Mouse (Mus musculus): ENCODE results near the gene Dguok.

The Dguok gene

DNA sequence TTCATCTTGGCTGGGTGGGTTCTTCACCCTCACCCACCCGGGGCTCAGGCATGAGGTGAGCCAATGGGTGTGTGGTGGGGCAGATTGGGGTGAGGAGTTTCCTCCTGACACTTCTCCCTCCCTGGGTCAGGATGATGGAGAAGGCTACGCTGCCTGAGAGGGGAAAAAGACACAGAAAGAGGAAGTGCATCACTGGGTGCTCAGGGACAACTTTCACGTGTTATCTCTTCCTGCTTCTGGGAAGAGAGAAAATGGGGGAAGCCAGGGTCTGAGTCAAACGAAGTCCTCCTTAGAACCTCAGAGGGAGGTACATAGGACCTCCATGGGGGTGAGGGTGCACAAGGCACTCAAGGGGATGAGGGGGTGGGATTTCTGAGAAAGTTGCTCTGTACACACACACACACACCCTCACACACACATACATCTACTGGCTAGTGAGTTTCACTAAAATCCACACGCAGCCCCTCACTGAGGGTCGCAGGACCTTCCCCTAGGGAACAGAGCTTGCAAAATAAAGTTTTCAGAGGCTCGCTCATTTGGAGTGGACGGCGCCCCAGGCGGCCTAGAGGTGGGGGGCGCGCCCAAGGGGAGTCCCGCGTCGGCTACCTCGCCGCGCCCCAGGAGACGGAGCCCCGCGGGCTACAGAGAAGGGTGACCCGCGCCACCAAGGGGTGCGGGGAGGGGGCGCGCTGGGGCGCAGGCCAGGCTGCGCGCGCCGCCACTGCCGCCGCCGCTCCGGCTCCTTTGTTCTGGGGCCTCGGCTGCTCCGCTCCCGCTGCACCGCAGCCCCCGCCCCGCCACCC lies 51.2 kb downstream of the Dguok start:
- in situ Hi-C loops (cut with MboI): no loop called here

DNA sequence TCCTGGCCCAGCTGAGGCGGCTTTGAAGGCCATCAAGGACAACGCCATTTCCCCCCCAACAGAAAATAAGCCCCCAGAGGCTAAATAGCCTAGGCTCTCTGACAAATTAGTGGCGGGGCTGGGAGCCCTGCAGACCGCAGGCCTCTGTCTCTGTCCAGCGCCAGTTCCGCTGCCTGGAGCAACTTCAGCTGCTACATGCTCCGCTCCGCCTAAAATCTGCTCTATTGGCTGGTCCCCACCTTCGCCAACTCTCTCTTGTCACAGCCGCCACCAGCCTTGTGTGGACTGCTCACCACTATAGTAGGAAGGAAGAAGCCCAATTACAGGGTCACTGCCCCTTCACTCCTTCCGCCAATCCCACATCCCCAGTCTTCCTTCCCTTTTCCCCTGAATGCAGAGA lies 53.1 kb downstream of the Dguok start:
- in situ Hi-C loops (cut with MboI): no loop called here

DNA sequence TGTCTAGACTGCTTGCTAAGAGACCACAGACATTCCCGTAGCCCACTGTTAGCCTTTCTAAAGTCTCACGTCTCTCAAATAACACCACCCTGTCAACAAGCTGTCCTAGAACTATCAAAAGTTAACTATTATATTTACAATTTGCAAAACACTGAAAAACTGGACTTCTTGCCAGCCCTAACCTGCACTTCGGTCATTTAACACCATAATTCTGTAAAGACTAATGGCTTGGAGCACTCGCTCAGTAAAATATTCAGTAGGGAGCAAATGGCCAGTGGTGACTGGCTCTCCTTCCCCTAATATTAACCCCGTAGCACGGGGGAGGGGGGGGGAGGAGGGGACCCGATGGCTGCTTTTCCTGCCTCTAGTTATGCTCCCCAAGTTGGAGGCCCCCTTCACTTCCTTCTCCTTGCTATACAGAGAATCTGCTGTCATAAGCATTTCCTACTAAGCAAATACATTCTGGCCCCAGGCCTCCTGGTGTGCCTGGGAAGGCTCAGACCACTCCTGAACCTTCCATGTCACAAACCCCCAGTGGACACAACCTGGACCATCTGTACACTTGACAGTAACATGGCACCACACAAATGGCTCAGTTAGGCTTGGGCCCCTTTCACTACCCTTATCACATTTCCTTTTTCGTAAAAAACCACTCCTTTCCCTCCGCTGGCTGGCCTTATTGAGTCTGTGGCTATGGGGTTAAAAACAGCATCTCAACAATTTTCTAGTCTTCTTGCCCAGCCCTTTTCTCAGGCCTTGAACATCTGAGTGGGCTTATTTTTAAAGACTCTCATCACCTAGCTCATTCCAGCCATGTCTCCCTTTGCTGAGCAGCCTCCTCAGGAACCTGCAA lies 56.1 kb downstream of the Dguok start:
- in situ Hi-C loops (cut with MboI): no loop called here

DNA sequence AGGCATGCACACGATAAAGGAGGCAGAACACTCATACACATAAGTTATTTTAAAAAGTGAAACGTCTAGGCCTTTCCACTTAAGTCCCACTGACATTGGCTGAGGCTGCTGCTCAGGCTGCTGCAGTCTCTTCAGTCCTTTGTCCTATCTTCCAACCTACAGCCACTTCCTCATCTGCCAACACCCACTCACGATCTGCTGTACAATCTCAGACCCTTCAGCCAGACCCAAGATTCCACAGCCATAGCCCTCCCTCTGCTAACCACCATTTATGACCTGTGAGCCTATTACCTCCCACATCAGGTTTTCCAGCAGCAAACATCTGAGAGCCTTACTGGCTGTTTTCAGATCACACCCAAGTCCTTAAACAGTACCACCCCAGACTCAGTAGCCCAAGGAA lies 57.3 kb downstream of the Dguok start:
- in situ Hi-C loops (cut with MboI): no loop called here

DNA sequence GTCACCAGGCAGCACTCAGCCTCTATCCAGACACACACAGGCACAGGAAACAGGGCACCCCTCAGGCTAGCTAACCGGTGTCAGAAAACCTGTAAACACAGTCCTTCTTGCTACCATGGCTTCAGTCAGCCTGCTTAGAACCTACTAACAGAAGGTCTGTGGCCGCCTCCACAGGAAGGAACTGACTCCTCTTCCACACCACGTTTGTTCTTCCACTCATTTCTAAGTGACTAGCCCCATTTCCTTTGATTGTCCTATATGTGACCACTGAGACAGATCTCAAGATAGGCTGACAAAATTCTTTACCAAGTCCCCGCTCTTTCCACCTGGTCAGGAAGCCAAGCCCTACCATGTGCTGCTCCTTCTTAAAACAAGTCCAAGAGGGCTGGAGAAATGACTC lies 57.9 kb downstream of the Dguok start:
- in situ Hi-C loops (cut with MboI): no loop called here

DNA sequence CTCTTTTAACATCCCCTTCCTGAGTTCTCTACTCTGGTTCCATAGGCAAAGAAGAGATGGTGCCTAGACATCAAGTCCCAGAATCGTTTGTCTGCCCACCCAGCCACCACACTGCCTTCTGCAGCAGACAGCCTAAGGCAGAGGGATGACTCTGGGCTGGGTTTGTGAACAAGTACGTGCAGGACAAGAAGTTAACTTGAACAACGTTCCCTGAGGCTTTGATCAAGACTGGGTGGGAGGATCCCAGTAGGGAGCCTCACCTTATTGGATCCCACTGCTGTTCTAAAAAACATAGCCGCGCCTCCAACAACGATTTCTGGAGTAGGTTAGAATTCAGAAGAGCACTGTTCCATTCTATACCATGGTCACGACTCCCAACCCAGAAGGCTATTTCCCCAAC lies 59.7 kb downstream of the Dguok start:
- in situ Hi-C loops (cut with MboI): no loop called here

DNA sequence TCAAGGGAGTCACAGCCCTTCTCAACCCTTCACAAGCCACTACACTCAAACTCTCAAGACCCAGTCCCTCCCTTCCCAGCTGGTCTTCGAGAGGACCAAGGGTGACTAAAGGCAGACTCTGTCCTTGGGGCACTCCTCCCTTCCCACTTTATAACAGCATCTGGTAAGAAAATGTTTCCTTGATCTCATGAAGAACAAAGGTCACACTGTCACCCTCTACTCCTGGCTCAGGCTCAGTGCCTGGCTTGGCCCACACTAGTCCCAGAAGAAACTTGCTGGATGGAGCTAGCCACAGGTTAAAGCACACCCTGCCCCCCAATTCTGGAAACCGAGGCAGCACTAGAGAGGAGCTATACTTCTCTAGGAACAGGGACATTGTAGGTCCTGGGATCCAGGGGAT lies 61.0 kb downstream of the Dguok start:
- in situ Hi-C loops (cut with MboI): no loop called here

DNA sequence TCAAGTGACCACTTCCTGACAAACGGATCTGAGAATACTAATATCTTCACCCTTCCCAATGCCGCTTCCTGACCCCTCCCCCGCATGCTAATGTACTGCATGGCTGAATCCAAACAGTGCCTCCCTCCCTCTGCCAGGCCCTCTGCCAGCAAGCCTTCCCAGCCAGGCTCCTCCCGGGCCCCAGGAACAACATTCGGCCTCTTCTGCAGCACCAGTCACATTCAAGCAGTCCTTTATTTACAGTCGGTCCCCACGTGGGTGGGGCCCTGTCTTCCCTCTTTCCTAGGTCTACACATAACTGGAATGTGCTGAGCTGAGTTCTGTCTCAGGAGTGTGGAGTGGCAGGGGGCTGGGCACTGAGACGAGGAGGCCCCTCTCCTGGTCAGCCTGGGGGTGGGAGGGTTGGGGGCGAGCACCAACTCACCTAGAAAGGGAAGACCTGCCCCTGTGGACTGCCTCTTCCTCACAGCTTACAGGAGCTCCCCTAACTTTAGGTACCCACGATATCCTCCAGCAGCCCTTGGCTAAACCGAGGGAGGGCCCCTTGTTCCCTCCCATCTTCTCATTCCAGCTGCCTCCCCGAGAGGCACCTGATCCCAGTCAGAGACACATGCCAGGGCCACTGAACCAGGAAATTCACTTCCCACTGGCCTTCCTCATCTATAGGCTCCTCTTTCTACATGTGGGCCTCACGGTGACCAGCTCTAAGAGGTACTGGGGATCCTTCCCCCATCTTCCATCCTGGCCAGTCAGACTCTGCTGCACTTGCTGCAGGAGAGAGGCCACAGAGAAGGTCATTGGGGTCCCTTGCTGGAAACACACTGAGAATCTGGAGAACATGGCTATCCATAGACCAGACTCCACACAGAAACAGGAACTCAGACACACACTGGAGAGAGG lies 63.1 kb downstream of the Dguok start:
- in situ Hi-C loops (cut with MboI): no loop called here

DNA sequence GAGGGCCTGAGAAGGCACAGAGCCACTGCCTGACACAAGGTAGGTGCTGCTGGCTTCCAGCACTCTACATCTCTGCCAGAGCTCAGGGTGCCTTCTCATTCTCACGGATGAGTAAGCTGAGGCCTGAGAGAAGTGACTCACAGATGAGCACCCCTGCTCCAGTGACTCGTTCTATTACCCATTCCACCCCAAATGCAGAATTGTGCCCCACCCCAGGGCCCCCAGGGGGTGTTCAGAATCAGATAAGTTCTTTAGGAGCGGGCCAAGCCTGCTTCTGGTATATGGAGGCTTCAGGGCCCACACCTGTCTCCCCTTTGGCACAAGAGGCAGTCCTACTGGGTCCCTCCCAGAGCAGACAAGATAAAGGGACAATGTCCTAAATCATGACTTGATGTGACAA lies 64.1 kb downstream of the Dguok start:
- in situ Hi-C loops (cut with MboI): no loop called here

DNA sequence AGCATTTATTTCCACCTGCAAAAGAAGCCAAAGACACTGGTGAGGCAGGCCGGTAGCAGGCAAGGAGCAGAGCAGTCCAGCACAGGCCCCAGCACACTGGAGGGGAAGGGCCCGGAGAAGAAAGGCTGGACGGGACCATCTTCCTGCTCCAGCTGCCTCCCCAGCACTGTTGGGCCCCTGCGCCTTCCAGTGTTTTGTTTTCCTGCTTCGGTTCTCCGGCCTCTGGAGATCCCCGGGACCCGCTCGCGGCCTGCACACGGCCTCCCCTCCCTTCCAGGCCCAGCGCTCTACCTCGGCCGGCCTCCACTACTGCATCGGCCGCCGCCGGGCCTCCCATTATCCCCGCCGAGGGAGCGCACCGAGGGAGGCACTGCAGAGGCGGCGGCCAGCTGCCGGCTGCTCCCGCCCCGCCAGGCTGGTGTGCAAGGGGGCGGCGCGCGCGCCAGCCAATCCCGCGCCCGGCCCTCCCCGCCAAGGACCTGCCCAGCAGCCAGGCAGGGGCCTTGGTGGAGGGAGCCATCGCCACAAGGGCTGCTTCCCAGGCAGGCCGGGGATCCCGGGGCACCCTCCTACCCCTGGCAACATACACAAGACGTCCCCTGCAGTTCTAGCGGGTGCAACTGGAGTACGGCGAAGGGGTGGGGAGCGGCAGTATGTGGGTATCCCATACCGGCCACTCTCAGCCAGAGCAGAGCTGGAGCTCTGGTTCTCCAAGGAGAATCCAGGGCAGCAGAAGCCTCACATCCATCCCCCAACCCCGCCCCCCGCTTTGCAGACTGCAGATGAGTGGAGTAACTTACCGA lies 65.3 kb downstream of the Dguok start:
- in situ Hi-C loops (cut with MboI): no loop called here

DNA sequence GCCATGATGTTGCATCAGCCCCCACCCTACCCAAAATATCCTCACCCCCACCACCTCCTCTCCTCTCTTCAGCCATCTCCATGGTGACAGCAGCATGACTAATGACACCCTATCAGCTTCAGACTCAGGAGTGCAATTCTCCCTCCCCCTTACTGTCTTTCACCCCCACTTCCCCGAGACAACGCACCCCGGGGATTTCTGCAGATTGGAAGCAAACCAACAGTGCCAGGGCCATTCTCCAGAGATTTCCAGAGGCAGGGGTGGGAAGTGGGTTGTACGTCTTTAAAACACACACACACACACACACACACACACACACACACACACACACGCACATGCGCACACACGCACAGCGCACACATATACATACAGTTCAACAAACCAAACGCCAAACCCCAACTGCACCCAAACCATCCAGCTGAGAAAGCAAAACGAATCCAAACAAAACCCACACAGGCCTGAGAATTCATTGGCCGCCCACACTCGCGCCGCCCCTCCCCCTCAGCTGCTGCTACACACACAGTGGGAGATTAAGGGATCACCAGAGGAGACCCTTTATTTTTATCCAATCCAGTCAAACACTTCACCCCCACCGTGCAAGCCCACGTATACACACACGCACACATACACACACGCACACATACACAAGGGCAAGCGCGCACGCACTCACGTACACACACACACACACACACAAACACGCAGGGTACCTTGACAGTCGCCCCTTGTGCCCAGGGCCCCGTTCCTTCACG lies 66.1 kb downstream of the Dguok start:
- in situ Hi-C loops (cut with MboI): no loop called here

DNA sequence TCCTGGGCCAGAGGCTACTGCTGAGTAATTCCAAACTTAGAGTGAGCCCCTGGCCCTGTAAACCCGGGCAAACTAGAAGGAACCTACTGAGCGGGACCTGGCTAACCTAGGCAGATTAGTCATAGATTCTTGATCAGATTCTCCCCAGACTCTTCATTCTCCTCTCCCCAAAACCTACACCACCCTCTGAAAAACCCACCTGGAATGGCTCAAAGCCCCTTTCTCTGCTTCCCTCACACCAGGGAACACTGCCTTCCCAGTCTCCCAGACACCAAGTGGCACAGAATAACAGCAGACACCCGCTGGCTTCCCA lies 66.6 kb downstream of the Dguok start:
- in situ Hi-C loops (cut with MboI): no loop called here

DNA sequence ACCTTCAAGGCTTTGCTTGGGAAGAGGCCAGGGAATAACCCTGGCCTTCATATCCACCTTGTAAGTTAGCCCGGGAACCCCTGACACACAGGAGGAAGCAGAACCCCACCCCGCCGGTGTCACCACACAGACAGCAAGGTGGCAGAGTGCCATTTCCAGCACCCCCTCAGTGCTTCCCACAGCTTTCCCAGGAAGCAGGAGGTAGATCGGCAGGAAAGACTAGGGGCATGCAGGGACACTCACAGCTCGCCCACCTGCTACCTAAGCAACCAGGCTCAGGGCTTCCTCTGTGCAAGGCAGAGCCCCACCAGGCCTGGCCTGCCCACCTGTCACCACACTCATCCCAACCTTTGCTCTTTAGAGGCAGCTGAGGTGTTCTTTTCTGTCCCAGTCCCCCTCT lies 67.0 kb downstream of the Dguok start:
- in situ Hi-C loops (cut with MboI): no loop called here

DNA sequence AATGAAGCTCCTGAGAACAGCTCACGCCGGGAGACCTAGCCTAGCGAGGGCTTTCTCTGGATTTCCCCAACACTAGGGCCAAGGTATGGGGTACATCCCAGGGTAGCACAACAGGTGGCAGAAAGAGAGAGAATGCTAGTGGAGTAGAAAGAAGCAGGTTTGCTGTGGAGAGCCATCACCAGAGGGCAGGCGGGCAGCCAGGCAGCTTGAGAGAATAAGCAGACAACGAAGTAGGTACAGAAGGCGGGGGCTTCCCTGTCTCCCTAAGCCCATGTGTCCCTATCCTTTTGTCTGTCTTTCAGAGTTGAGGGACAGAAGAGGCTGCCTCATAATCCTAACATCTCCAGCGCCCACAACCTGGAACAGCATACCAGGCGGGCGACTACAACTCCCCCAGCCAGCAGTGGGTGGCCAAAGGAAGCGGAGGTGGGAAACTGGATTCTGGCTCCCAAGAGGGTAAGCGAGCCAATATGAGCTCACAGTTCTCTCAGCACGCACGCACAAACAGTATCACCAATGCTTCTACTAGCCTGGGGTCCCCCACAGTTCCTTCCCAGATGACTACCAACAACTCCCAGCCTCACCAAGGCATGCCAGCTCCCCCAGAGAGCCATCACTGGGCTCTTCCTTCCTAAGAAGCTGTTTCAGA lies 67.5 kb downstream of the Dguok start:
- in situ Hi-C loops (cut with MboI): no loop called here

DNA sequence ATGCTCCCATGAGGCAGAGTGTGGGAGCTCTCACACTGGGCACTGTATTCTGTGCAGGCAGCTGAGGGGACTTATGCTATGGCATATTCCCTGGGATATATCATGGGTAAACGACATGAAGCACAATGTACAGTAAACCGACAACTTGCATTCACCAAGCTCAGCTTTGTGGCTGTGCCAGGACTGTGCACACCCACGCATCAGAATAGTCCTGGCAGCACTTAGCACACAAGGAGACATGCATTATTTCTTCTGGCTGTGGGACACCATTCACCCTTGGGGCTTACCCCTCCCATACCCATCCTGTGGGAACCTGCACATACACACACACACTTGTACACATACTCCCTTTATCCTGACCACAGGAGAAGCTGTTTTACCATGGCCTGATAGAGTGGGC lies 68.2 kb downstream of the Dguok start:
- in situ Hi-C loops (cut with MboI): no loop called here

DNA sequence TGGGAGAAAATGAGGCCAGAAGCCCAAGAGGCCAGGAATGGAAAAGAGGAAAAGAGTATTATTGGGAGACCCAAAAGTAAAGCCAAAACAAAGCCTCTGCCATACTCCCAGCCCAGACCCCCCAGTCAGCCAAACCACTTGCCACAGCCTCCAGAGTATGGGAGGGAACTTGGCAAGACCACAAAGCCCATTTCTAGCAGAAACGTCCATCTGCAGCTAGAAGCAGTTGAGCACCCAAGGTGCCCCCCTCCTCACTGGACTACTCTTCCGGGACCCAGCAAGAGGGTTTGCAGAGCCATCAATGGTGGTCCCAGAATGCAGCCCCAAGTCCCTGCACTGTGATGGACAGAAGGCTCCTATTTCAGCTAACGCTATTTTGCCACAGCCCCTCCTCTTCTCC lies 69.0 kb downstream of the Dguok start:
- in situ Hi-C loops (cut with MboI): no loop called here

DNA sequence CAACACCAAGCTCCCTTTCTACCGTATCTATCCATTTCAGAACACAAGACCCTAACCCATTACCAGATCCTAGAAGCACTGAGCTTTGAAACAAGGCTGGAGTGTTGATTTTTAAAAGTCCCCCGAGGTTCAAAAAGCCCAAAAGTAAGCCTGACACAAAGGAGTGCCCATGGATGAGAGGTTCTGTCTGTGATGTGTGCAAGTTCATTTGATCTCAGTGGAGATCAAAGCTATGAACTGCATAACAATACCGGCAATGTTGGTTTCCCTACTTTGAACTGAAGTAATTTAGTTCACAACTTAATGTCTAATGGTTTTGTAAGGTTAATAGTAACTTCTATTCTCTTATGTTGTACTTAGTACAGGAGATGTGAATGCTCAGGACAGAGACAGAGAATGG lies 69.5 kb downstream of the Dguok start:
- in situ Hi-C loops (cut with MboI): no loop called here

DNA sequence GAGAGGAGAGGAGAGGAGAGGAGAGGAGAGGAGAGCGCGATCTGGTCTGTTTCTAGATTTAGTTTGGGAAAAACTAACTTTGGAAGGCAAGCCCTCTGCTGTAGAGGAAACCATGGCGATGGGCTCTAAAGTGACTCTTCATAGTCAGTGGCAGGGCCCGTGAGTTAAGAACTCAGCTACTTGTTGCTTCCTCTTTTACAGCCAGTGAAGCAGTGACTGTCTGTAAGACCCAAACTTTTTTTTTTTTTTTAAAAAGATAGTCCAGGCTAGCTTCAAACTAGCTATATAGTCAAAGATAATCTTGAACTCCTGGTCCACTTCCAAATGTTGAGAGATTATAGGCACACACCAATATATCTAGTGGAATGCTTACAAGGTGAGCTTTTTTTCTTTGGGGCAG lies 70.2 kb downstream of the Dguok start:
- in situ Hi-C loops (cut with MboI): no loop called here

DNA sequence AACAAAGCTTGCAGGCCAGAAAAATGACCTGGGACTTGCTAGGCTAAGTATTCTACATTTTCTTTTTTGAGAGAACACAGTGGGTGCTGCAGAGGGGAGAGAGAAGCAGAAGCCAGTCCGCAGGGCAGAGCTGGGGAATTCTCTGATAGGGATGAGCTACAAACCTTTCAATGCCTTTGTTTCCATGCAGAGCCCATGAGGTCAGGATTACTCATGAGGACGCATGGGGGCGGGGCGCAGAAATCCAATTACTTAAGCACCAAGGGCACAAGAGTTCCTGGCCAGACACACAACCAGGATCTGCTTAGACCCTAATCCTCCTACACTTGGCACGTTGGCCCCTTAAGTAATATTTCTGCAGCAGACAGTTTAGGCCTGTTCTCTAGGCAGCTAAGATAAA lies 71.6 kb downstream of the Dguok start:
- in situ Hi-C loops (cut with MboI): no loop called here

DNA sequence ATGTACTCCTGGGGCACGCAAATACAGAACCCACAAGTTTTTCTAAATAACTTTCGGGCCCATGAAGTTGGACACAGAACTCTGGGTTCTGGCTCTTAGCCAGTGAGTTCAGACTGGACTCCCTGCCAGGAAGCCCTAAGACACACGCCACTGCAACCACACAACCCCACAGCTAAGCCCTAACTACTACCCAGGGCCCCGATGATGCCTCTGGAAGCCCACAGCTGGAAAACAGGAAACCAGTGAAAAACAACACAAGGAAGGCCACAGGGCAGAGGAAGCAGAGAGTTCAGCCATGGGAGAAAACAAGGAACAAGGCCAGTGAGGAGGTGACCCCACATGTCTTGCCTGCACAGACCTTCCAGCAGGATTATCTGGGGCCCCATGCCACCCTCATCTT lies 73.2 kb downstream of the Dguok start:
- in situ Hi-C loops (cut with MboI): no loop called here

Data from mature B cell (primary cell).